Mouse (Mus musculus) lung, adult 2 months (tissue): ENCODE data around the gene Kctd18.

ENCODE experiments used
- CTCF ChIP-seq: fragments of 200-500 bp; IDR thresholded peaks from 2 replicates; pipeline ENCODE4 v1.5.1; 2011; ENCODE audit warnings: mild to moderate bottlenecking, low read length, control low read depth; ENCODE audit not compliant: insufficient read depth
- POLR2A ChIP-seq: fragments of 200-500 bp; IDR thresholded peaks from 2 replicates; pipeline ENCODE4 v1.6.1; 2011; ENCODE audit warnings: low read depth, mild to moderate bottlenecking, control low read depth, low read length, borderline replicate concordance; ENCODE audit errors: extremely low read depth

DNA sequence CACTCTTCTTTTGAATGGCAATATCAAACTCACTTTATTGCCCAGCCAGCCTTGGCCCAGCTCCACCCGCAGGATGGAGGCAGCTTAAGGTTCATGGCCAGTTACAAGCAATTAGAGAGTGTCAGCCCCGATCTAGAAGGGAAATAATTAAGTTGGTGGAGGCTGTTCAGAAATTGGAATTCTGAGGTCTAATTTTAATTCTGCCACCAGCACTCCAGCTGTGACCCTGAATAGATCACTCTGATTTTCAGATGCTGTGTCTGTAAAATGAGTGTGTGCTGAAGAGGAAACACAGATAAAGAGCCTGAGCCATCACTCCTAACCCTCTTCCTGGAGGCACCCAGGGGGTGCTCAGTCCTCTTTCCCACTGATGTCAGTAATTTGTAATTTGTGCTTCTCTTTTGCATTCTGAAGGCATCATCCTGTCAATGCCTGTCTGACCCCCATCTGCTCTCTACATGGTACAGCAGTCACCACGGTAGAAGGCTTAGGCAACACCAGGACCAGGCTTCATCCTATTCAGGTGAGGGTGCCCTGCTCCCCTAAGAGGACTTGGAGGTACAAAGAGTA, 28.1 kb upstream of the Kctd18 start:
- TF ChIP-seq CTCF (no peak), POLR2A (no peak)
